Mouse (Mus musculus) limb, embryonic 15.5 days (tissue): ENCODE measurements around the gene Flnb. TPM values are rescaled to one million over a fixed set of nuclear protein-coding genes. Genes with fewer than 3 reads are reported as not detected.

Experiments
- ATAC-seq: fragments of 200-750 bp; cut with Nextera tagmentation; 2 replicates; pipeline ENCODE4 v1.8.0; 2017; ENCODE audit warnings: low read depth, moderate TSS enrichment; ENCODE audit not compliant: insufficient number of reproducible peaks, low FRiP score, low TSS enrichment
- H3K27ac ChIP-seq: fragments of 300-500 bp; sonication (generic); 2 replicates; pipeline ENCODE4 v1.5.1; 2015; ENCODE audit warnings: moderate library complexity, mild to moderate bottlenecking, inconsistent platforms
- H3K27me3 ChIP-seq: fragments of 300-500 bp; sonication (generic); 2 replicates; pipeline ENCODE4 v1.6.1; 2015; ENCODE audit warnings: inconsistent platforms
- H3K36me3 ChIP-seq: fragments of 300-500 bp; sonication (generic); 2 replicates; pipeline ENCODE4 v1.6.1; 2015; ENCODE audit warnings: inconsistent platforms
- H3K4me1 ChIP-seq: fragments of 300-500 bp; sonication (generic); 2 replicates; pipeline ENCODE4 v1.6.1; 2015; ENCODE audit warnings: inconsistent platforms
- H3K4me2 ChIP-seq: fragments of 300-500 bp; sonication (generic); 2 replicates; pipeline ENCODE4 v1.6.1; 2015; ENCODE audit warnings: mild to moderate bottlenecking, inconsistent platforms
- H3K4me3 ChIP-seq: fragments of 300-500 bp; sonication (generic); 2 replicates; pipeline ENCODE4 v1.5.1; 2015; ENCODE audit warnings: mild to moderate bottlenecking, inconsistent platforms
- H3K9ac ChIP-seq: fragments of 300-500 bp; sonication (generic); 2 replicates; pipeline ENCODE4 v1.6.1; 2015; ENCODE audit warnings: inconsistent platforms
- H3K9me3 ChIP-seq: fragments of 300-500 bp; sonication (generic); 2 replicates; pipeline ENCODE4 v1.6.1; 2016; ENCODE audit warnings: inconsistent platforms
- WGBS: fragments of 180-500 bp; shearing (Covaris S2); methylation state at CpG from one replicate; pipeline ENCODE4 v1.1.7; 2015; 5-methylcytosine and 5-hydroxymethylcytosine counted together
- polyA plus RNA-seq: library from polyadenylated mRNA; unstranded; fragments of >200 nt; fragmentation: Nextera tagmentation; extraction: Ambion mirVana; gene quantifications from 2 replicates; pipeline ENCODE4 v1.2.1, GENCODE M21; 2015

The Flnb gene
- polyA plus RNA-seq: 27.6 and 33.0 TPM in 2 replicates

DNA sequence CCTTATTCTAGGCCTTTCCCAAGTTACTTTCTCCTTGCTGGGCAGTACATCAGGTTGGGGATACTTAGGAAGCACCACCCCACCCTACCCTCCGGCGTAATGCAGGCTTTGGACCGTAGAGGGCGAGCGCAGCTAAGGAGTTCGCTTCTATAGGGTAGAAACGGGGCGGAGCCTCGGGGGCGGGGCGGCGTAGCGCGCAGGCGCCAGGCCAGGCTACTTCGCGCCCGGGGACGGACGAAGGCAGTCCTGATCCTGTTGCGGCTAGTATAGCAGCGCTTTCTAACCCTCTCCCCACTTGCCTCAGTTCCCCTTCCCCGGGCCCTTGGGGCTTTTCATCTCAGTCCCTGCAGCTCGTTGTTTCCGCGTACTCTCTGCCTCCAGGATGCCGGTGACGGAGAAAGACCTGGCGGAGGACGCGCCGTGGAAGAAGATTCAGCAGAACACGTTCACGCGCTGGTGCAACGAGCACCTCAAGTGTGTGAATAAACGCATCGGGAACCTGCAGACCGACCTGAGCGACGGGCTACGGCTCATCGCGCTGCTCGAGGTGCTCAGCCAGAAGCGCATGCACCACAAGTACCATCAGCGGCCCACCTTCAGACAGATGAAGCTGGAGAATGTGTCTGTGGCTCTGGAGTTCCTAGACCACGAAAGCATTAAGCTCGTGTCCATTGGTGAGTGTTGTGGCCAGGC, at the start of gene Flnb:
Gene Flnb (plus strand): TSS at position 188 of the 693 bp plus-strand sequence.
- Histone ChIP-seq H3K4me2 (peak within 1 kb of the TSS; percentile 81), H3K9ac (peak within 1 kb of the TSS; percentile 79), H3K9me3 (no peaks in the 10 kb centered on the region), H3K27me3 (no peaks in the 10 kb centered on the region), H3K4me3 (peak within 1 kb of the TSS; percentile 58), H3K4me1 (peaks cover 37% of the 10 kb centered on the region), H3K27ac (peak within 1 kb of the TSS; percentile 87), H3K36me3 (no peaks in the 10 kb centered on the region)
- peak; percentile 95 for ATAC-seq
- under 1% methylated on average over 44 of the region's 49 CpGs for WGBS

DNA sequence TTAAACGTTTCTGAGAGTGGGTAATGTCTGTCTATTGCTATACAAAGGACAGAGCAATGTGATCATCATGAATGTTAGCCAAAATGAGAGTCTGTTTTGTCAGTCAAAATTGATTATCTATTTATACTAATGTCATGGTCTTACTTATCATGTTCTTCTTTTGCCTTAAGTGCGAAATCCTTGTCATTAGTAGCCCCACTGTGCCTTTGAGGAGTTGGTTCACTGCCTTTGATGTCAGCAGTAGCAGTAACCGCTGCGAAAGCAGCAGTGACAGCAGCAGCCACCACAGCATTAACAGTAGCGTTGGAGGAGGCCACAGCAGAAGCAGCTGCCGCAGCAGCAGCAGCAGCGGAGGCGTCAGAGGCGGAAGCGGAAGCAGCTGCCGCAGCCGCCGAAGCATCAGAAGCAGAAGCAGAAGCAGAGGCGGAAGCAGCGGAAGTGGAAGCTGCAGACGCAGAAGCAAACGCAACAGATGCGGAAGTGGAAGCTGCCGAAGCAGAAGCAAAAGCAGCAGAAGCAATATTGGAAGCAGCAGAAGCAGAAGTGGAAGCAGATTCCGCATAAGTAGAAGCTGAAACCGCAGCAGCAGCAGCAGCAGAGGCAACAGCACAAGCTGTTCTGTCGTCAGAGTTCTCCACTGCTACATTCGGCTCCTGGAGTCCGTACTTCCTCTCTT, 43.9 kb upstream of the Flnb start:
- 23% methylated on average over 24 of the region's 24 CpGs for WGBS
- no peak for ATAC-seq
- no peaks in the 10 kb centered on the region for H3K4me1 ChIP-seq
- no peaks in the 10 kb centered on the region for H3K36me3 ChIP-seq
- peak overlapping the region; percentile 33; the same call in 1 of the 2 replicates for H3K9ac ChIP-seq
- H3K27ac ChIP-seq: peak overlapping the region; percentile 28; the same call in 1 of the 2 replicates
- no peaks in the 10 kb centered on the region for H3K27me3 ChIP-seq
- H3K9me3 ChIP-seq: no peaks in the 10 kb centered on the region
- H3K4me2 ChIP-seq: peak overlapping the region; percentile 45
- H3K4me3 ChIP-seq: peak overlapping the region; percentile 50

DNA sequence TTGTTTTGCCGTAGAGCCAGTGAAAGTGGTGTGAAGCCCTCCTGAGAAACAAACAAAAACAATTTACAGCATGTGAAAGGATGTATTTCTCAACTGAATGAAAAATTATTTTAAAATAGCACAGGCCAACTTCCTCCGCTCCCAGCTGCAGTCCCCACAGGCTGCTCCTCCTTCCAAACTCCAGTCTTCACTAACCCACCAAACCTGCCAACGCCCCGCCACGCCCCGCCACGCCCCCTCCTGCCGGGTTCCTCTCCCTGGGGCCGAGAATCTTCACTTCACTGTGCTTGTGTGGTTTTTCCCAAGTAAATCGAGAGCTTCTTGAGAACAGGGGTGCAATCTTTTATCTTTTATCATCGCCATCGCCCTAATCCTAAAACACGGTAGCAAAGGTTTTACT, 31.7 kb upstream of the Flnb start:
- no peak overlapping the region for H3K4me2 ChIP-seq
- no peak overlapping the region for H3K4me3 ChIP-seq
- H3K27me3 ChIP-seq: no peaks in the 10 kb centered on the region
- H3K9ac ChIP-seq: no peak overlapping the region
- 0 out of 2 replicates have a peak, but pooled peaks cover 2% of the 10 kb centered on the region for H3K4me1 ChIP-seq
- H3K36me3 ChIP-seq: no peaks in the 10 kb centered on the region
- no peak for ATAC-seq
- WGBS: 28% methylated on average over 13 of the region's 13 CpGs
- H3K27ac ChIP-seq: no peak overlapping the region; the same call in 1 of the 2 replicates
- H3K9me3 ChIP-seq: no peaks in the 10 kb centered on the region

DNA sequence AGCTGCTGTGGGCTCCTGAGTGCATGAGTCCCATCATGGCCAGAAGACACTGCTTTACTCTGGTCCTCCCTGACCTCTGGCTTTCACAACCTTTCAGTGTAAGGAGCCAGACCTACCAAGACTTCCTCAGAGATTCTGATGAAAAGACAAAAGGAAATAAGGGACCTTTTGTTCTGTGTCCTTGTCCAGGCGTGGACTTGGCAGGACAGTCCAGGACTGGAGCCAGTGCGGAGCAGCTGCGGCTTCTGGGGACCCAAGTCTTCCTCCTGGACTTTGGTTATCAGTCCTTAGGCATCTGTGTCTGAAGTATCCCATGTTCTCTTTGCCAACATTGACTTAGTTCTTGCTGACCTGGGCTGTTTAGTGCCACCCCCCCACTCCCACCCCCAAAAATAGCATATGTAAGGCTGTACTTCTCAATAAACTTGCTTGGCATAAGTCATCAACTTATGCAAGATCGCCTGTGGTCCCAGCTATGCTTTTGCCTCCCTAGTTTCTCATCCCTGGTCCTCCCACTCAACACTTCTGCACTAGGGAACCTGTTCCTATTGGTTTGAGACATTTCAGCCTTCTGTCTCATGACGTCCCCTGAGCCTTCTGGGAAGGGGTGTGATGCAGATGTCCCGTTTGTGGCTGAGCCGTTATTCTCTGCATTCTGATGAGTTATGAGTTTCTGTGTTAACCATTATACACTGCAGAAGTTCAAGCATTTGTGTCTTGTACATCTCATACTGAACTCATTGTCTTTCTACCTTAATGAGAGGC, 28.3 kb upstream of the Flnb start:
- WGBS: 80% methylated on average over 7 of the region's 7 CpGs

DNA sequence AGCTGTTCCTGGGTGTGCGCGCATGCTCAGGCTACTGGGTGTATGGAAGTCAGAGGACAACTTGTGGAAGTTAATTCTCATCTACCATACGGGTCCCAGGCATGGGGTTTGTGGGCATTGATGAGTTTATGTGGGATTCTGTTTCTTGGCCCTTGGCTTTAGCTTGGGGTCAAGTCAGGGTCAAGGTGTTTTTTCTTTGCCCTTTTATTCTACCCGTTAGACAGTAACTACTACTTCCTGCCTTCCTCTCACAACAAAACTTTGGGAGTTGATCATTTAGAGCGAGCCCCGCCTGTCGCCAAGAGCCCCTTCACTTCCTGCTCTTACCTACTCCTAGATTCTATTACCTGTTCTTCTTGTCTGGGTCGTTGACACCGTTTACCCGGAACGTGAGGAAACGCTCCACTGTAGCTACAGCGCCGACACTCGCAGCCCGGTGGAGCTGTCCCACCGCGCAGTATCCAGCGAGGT, 26.7 kb upstream of the Flnb start:
- H3K9me3 ChIP-seq: no peaks in the 10 kb centered on the region
- H3K27ac ChIP-seq: no peak overlapping the region

More for the DNA sequence above, 28.3 kb upstream of the Flnb start:
- Histone ChIP-seq H3K4me3 (no peak overlapping the region), H3K27ac (no peak overlapping the region), H3K4me1 (peaks cover 11% of the 10 kb centered on the region), H3K9ac (no peak overlapping the region), H3K4me2 (no peak overlapping the region), H3K9me3 (no peaks in the 10 kb centered on the region), H3K27me3 (peaks cover 3% of the 10 kb centered on the region; the same call in 1 of the 2 replicates), H3K36me3 (no peaks in the 10 kb centered on the region)
- ATAC-seq: no peak

DNA sequence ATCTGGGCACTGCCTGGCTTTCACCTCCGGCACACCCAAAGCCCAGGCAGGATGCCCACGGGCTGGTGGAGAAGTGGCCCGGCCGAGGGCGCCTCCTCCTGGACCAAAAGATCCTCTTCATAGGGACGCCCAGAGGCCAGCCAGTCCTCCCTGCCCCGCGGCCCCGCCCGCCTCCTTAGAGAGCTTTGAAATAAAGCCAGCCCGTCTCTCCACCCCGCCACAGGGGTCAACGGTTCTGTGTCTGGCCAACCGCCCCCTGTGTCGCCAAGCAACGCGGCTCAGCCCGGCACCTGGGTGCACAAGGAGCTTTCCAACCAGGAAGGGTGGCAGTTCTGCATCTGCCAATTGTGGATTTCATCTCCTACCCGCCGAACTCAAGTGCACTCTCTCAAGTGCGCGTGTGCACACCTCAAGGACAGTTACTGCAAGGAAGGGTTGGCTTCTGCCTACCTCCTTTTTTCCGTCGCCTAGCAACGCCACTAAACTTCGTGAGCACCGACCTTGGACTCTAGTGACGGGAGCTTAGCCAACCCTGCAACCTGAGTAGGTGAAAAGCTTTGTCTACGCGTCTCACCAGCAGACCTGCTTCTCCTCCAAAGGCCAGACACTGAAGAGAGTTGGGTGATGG, 26.1 kb upstream of the Flnb start, which contains the start of gene Gm26661:
Gene Gm26661 (plus strand): TSS at position 56 of the 628 bp plus-strand sequence.
- WGBS: 1% methylated on average over 30 of the region's 30 CpGs
- ATAC-seq: peak; percentile 76; the same call in 1 of the 2 replicates

More for the DNA sequence above, 26.7 kb upstream of the Flnb start:
- 12% methylated on average over 19 of the region's 19 CpGs for WGBS
- ATAC-seq: no peak
- Histone ChIP-seq H3K4me3 (peak overlapping the region; percentile 28), H3K4me1 (peaks cover 11% of the 10 kb centered on the region), H3K27me3 (peaks cover 3% of the 10 kb centered on the region; the same call in 1 of the 2 replicates), H3K4me2 (peak overlapping the region; percentile 54), H3K36me3 (no peaks in the 10 kb centered on the region), H3K9ac (no peak overlapping the region)

DNA sequence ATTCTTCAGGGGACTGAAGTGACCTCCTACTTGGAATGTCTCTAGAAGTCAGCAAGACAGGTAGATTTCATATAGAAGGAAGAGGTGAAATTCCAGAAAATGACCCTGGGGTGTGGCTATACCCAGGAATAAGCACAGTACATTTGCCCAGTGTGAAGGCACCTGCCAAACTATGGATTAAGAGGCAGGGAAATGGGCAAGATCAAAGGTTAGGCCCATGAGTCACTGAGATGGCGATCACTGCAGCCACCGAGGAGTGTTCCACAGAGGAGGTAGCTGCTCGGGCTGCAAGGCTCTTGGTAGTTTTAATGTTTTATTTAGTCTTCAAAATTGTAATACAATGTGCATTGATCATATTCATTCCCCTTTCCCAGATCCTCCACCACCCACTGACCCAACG, 21.8 kb upstream of the Flnb start:
- Histone ChIP-seq H3K36me3 (no peaks in the 10 kb centered on the region), H3K9ac (no peak overlapping the region), H3K4me1 (peaks cover 11% of the 10 kb centered on the region), H3K4me2 (no peak overlapping the region), H3K27ac (no peak overlapping the region), H3K9me3 (no peaks in the 10 kb centered on the region), H3K4me3 (no peak overlapping the region), H3K27me3 (peaks cover 3% of the 10 kb centered on the region; the same call in 1 of the 2 replicates)
- ATAC-seq: no peak
- WGBS: 82% methylated on average over 4 of the region's 4 CpGs

More for the DNA sequence above, 26.1 kb upstream of the Flnb start, which contains the start of gene Gm26661:
- H3K4me1 ChIP-seq: peaks cover 11% of the 10 kb centered on the region
- H3K27ac ChIP-seq: no peak within 1 kb of the TSS
- H3K9me3 ChIP-seq: no peaks in the 10 kb centered on the region
- H3K4me3 ChIP-seq: peak within 1 kb of the TSS; percentile 28
- H3K36me3 ChIP-seq: no peaks in the 10 kb centered on the region
- no peak within 1 kb of the TSS for H3K9ac ChIP-seq
- peak within 1 kb of the TSS; percentile 54 for H3K4me2 ChIP-seq
- H3K27me3 ChIP-seq: peaks cover 3% of the 10 kb centered on the region; the same call in 1 of the 2 replicates

DNA sequence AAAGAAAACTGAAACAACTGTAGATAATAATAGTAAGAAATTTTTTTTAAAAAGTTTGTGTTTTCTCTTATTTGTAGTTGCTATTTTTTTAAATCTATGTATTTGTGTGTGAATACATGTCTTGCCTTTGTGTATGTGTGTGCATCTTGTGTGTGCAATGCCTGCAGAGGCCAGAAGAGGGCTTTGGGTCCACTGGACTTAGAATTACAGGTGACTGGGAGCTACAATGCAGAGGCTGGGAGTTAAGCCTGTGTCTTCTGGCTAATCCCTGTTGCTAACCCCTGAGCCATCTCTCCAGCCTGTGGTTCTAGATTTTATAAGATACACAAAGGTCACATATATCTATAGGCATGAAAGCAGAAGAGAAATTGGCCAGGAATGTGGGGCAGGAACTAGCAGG, 17.1 kb upstream of the Flnb start:
- Histone ChIP-seq H3K4me3 (no peak overlapping the region), H3K27ac (no peak overlapping the region), H3K9me3 (no peaks in the 10 kb centered on the region), H3K36me3 (no peaks in the 10 kb centered on the region), H3K4me1 (no peaks in the 10 kb centered on the region), H3K4me2 (no peak overlapping the region), H3K9ac (no peak overlapping the region), H3K27me3 (no peaks in the 10 kb centered on the region)
- no peak for ATAC-seq

DNA sequence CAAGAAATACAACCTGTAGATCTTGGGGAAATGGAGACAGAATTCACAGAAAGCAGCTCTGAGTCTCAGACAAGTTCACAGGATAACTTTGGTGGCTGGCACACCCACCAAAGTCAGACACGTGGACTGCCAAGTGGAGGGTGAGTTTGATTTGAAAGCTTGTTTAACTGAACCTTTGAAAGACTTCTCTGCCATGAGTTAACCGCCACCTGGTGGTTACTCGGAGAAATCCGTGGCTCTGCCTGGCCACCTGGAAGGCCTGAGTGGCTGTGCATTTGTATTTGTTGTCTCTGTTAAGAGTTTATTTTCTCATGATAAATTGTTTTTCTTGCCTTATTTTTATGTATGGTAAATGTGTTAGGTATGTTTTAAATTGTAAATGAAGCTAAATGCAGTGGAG, 15.9 kb upstream of the Flnb start:
- 6% methylated on average over 4 of the region's 4 CpGs for WGBS
- Histone ChIP-seq H3K9ac (no peak overlapping the region), H3K36me3 (no peaks in the 10 kb centered on the region), H3K4me3 (no peak overlapping the region), H3K9me3 (no peaks in the 10 kb centered on the region), H3K4me1 (no peaks in the 10 kb centered on the region), H3K27me3 (no peaks in the 10 kb centered on the region), H3K27ac (no peak overlapping the region), H3K4me2 (no peak overlapping the region)
- ATAC-seq: no peak

DNA sequence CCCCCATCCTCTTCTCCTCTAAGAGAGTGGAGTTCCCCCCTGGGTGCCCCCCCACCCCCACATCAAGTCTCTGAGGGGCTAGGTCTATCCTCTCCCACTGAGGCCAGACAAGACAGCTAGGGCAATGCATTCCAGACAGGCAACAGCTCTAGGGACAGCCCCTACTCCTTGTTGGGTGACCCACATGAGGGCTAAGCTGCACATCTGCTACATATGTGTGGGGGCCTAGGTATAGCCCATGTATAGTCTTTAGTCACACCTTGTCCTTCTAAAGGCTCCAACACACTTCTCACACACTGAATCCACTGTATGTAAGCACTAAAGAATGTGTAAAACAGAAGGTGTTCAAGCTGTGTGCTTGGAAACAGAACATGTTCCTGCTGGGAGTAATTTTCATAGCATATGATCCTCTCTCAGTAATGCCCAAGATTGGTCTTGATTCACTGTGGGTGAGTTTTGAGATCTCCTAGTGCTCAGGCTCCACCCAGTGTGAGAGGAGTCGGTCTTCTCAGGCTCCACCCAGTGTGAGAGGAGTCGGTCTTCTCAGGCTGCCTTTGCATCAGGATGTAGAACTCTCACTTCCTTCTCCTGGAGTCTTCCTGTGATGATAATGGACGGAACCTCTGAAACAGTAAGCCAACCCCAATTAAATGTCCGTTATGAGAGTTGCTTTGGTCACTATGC, 13.7 kb upstream of the Flnb start:
- Histone ChIP-seq H3K9ac (no peak overlapping the region), H3K9me3 (no peaks in the 10 kb centered on the region), H3K27me3 (no peaks in the 10 kb centered on the region), H3K4me2 (no peak overlapping the region), H3K27ac (no peak overlapping the region), H3K4me3 (no peak overlapping the region), H3K36me3 (no peaks in the 10 kb centered on the region), H3K4me1 (peaks cover 3% of the 10 kb centered on the region; the same call in 1 of the 2 replicates)
- 48% methylated on average over 4 of the region's 4 CpGs for WGBS
- no peak for ATAC-seq

DNA sequence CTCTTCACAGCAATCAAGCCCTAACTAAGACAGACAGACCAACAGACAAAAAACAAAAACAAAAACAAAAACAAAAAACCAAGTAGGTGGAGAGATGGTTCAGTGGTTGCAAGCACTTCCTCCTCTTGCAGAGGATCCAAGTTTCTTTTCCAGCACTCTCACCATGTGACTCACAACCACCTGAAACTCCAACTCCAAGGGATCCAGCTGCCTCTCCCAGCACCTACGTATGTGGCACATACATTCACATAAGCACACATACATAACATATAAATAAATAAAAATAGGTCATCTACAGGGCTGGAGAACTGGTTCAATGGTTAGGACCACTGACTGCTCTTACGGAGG, 13.2 kb upstream of the Flnb start:
- no peak overlapping the region for H3K27ac ChIP-seq
- no peaks in the 10 kb centered on the region for H3K27me3 ChIP-seq
- no peaks in the 10 kb centered on the region for H3K36me3 ChIP-seq
- ATAC-seq: no peak
- 93% methylated on average over 2 of the region's 2 CpGs for WGBS
- no peaks in the 10 kb centered on the region for H3K9me3 ChIP-seq
- H3K4me2 ChIP-seq: no peak overlapping the region
- peaks cover 3% of the 10 kb centered on the region; the same call in 1 of the 2 replicates for H3K4me1 ChIP-seq
- no peak overlapping the region for H3K4me3 ChIP-seq
- H3K9ac ChIP-seq: no peak overlapping the region
